Mouse (Mus musculus) adrenal gland, postnatal 10 days (tissue): Measurements from ENCODE around the gene Npl. TPM values are rescaled to one million over a fixed set of nuclear protein-coding genes. Genes with fewer than 3 reads are reported as not detected.

ENCODE experiments used
- DNase-seq: peaks from one replicate; pipeline ENCODE4 v3.0.0; 2021; ENCODE audit warnings: mixed read lengths
- long read RNA-seq, 2 experiments: library from polyadenylated mRNA; stranded (forward); transcript quantifications; one replicate each; pipeline ENCODE4 v2.0.0; 2021
- total RNA-seq, 2 experiments: library from RNA; stranded (reverse); gene quantifications; 2 replicates each; pipeline ENCODE4 v1.2.3; 2021

The Npl gene
- total RNA-seq = 1 to 10 TPM; 4.0 to 4.2 TPM
- long read RNA-seq, experiment 1, partial matches to known transcripts = 0 of 5 reads
- long read RNA-seq, experiment 1, other reads (novel, unspliced or antisense) = 1 of 5 reads
- long read RNA-seq, experiment 2, transcript Npl-201 (12 exons, 1,735 nt) = major isoform, 13 of 16 reads
- long read RNA-seq, experiment 2, partial matches to known transcripts = 3 of 16 reads
- long read RNA-seq, experiment 2, other reads (novel, unspliced or antisense) = 0 of 16 reads

GRCm38 (mm10) chr1:153549536-153550199, at the start of gene Npl:
Npl (minus strand) TSS chr1:153550045.
- peak; percentile 84 for DNase-seq

- no peak for DNase-seq
Measured at GRCm38 (mm10) chr1:153599302-153600045, 49.6 kb upstream of the Npl start.

GRCm38 (mm10) chr1:153598773-153599172, 48.9 kb upstream of the Npl start:
- peak; percentile 35 for DNase-seq

- DNase-seq = no peak
Measured at GRCm38 (mm10) chr1:153593678-153594077, 43.8 kb upstream of the Npl start.

GRCm38 (mm10) chr1:153590176-153590734, 40.4 kb upstream of the Npl start:
- no peak for DNase-seq

- DNase-seq = no peak
Measured at GRCm38 (mm10) chr1:153587956-153588355, 38.1 kb upstream of the Npl start.

GRCm38 (mm10) chr1:153586826-153587225, 37.0 kb upstream of the Npl start:
- no peak for DNase-seq

GRCm38 (mm10) chr1:153585752-153586151, 35.9 kb upstream of the Npl start:
- no peak for DNase-seq

GRCm38 (mm10) chr1:153583189-153583588, 33.3 kb upstream of the Npl start:
- DNase-seq = no peak

GRCm38 (mm10) chr1:153574730-153575129, 24.9 kb upstream of the Npl start:
- no peak for DNase-seq

GRCm38 (mm10) chr1:153572271-153573043, 22.6 kb upstream of the Npl start:
- no peak for DNase-seq

- DNase-seq = no peak
Measured at GRCm38 (mm10) chr1:153565701-153566100, 15.9 kb upstream of the Npl start.

- DNase-seq = no peak
Measured at GRCm38 (mm10) chr1:153564701-153565100, 14.9 kb upstream of the Npl start.

GRCm38 (mm10) chr1:153563675-153564074, 13.8 kb upstream of the Npl start:
- DNase-seq = peak; percentile 20

GRCm38 (mm10) chr1:153560805-153561204, 11.0 kb upstream of the Npl start:
- DNase-seq = no peak

GRCm38 (mm10) chr1:153559701-153560100, 9.9 kb upstream of the Npl start:
- DNase-seq = peak; percentile 24

- peak; percentile 84 for DNase-seq
Measured at GRCm38 (mm10) chr1:153559126-153559647, 9.3 kb upstream of the Npl start.

- DNase-seq = peak; percentile 58
Measured at GRCm38 (mm10) chr1:153556896-153557295, 7.1 kb upstream of the Npl start.

GRCm38 (mm10) chr1:153556202-153556601, 6.4 kb upstream of the Npl start:
- no peak for DNase-seq

GRCm38 (mm10) chr1:153550814-153551213, 969 bp upstream of the Npl start:
- peak; percentile 79 for DNase-seq

- DNase-seq = no peak
Measured at GRCm38 (mm10) chr1:153547555-153547954, 2.3 kb downstream of the Npl start.

- DNase-seq = no peak
Measured at GRCm38 (mm10) chr1:153545196-153545595, 4.6 kb downstream of the Npl start.
